Mouse (Mus musculus) heart, postnatal 0 days (tissue): Measurements from ENCODE around the gene Trim63.

Experiments
- CTCF ChIP-seq: IDR thresholded peaks from 2 replicates; pipeline ENCODE4 v1.5.1; 2016; ENCODE audit warnings: antibody characterized with exemption, control low read depth, low read depth
- EP300 ChIP-seq: IDR thresholded peaks from 2 replicates; pipeline ENCODE4 v1.6.1; 2016; ENCODE audit warnings: antibody characterized with exemption, low read depth

DNA sequence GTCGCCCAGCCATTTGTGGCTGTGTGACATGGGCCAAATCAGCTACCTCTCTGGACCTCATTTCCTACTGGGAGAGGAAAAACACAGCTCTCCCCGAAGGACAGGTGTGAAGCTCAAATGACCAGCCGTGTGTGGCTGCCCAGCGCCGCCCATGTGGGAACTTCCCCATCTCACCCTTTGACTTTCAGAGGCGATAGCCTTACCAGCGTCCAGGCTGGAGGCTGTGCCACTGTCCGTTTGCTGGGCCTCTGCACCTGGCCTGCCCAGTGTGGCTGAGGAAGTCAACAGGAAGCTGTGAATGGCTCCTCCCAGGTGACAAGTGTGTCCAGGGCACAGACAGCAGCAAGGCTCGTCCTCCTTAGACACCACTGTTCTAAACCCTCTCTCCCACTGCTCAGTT, 3.1 kb upstream of the Trim63 start:
- TF ChIP-seq EP300 (no peak), CTCF (no peak)
